Mouse (Mus musculus): ENCODE results near the gene Ucma.

DNA sequence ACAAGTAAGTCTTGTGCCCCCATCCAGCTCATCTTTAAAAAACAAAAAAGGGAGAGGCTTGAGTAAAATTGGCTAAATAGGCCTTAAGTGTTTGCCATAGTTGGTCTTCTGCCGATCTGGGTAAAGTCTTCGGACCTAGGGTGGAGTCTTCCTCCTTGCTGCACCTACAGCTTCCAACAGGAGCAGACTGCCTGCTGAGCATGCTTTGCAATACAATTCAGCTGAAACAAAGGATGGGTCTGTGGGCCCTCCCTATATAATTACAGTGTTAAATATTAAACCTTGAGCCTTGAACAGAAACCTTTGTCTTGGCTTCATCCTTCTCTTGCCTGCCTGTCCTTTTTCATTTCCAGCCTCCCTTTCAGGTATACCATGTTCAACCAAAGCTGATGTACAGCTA lies 8.1 kb upstream of the Ucma start:
- no peak for TF ChIP-seq CTCF (IDR thresholded peaks at IDR 0.05; ENCODE audit: low read depth, low read length)
- no peak for TF ChIP-seq POLR2A (IDR thresholded peaks at IDR 0.05; ENCODE audit: borderline replicate concordance, low read depth, low read length)
